Mouse (Mus musculus) kidney, adult 11 months (tissue): ENCODE measurements around the gene Rrp36.
A peak's percentile ranks its signal among the peaks of the same experiment; 100 is the strongest.

Experiments
- DNase-seq: peaks from one replicate; pipeline ENCODE4 v3.0.0; 2022

Gene Rrp36

GRCm38 (mm10) chr17:46673850-46674529 lies at the start of gene Rrp36:
TSS of gene Rrp36 (minus strand) at chr17:46674352.
- DNase-seq, result peak; percentile 92

- no peak for DNase-seq
These were observed 46.9 kb upstream of the Rrp36 start for GRCm38 (mm10) chr17:46721077-46721476.

GRCm38 (mm10) chr17:46714756-46715481 lies 40.8 kb upstream of the Rrp36 start:
- no peak for DNase-seq

DNA sequence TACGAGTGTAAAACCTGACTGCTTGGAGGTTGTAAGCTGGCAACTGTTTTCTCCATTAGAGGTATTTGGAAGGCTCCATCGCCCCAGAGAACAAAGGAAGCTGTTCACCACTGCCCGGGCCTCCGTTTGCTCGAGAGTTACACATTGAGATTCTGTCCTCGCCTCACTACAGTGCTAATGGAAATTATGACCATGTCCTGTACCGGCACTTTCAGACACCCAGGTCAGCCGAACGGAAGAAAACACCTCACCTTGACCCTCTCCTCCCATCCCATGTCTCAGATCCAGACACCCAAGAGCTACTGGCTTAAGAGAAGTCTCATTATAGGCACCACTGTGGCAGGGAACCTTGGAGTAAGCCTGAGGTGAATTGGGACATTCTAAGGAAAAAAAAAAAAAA lies 39.7 kb upstream of the Rrp36 start:
- DNase-seq, result no peak

- no peak for DNase-seq
These were observed 38.3 kb upstream of the Rrp36 start for GRCm38 (mm10) chr17:46712442-46712841.

- DNase-seq, result peak; percentile 27
These were observed 37.6 kb upstream of the Rrp36 start for GRCm38 (mm10) chr17:46711612-46712271.

DNA sequence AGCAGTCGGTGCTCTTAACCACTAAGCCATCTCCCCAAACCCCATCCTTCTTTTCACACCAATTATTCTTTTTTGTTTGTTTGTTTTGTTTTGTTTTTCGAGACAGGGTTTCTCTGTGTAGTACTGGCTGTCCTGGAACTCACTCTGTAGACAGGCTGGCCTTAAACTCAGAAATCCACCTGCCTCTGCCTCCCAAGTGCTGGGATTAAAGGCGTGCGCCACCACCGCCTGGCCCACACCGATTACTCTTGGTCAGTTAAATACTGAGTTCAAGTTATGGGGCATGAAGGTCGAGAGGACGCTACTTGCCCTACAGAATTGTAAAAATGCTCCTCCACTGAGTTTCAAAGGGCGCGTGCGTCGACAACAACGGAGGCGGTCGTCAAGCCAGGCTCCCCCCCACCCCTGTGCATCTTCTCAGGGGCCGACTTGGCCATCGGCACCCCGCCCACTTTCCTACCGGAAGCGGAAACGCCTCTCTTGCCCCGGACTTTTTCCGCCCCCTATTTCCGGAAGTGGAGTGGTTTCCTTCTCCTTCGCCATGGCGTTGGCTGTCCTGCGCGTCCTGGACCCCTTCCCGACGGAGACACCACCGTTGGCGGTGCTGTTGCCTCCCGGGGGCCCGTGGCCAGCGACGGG lies 36.9 kb upstream of the Rrp36 start, which contains the start of gene Pex6:
TSS of gene Pex6 (plus strand) at position 505 of the 639 bp plus-strand sequence.
- peak; percentile 91 for DNase-seq

- no peak for DNase-seq
These were observed 32.4 kb upstream of the Rrp36 start for GRCm38 (mm10) chr17:46706375-46707089.

DNA sequence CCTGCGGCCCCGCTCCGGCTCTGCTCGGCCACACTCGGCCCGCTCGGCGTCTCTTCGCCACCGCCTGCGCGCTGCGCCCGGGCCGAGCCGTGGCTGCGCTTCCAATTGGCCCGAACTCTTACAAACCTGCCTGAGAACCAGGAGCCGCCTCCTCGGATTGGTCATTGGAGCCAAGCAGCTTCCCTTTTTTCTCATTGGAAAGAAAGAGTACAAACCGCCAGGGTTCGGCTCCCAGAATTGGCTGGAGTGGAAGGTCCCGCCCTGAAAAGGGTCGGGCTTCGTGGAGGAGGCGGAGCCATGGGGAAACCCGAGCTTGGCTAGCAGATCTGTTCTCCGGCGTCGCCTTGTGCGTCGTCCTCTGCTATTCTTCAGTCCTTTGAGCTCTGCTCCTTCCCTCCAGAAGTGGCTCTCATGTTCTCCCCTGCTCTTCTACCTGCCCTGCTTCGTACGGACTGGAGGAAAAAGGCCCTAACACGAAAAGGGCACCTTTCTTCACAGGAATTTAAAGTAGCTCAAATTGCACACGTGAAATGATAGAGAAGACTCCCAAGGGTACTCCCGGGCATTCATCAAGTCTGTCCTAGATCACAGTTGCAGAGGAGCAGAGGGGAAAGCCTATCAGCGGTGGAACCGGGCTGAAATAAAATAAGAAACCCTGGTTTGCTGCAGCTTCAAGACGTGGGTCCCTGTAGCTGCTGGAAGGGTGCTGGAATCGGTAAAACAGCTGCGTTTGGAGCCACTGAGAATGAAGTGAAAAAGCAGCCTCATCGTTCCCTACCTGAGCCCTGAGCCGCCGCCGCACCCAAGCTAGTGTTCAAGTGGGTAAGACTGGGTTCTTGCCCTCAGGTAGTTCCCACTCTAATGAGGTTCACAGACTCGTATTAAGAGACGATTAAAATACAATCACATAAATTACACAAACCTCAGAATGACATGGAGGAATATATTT lies 31.0 kb upstream of the Rrp36 start, which contains the start of gene Ppp2r5d:
TSS of gene Ppp2r5d (minus strand) at position 225 of the 949 bp plus-strand sequence.
- DNase-seq, result peak; percentile 98

DNA sequence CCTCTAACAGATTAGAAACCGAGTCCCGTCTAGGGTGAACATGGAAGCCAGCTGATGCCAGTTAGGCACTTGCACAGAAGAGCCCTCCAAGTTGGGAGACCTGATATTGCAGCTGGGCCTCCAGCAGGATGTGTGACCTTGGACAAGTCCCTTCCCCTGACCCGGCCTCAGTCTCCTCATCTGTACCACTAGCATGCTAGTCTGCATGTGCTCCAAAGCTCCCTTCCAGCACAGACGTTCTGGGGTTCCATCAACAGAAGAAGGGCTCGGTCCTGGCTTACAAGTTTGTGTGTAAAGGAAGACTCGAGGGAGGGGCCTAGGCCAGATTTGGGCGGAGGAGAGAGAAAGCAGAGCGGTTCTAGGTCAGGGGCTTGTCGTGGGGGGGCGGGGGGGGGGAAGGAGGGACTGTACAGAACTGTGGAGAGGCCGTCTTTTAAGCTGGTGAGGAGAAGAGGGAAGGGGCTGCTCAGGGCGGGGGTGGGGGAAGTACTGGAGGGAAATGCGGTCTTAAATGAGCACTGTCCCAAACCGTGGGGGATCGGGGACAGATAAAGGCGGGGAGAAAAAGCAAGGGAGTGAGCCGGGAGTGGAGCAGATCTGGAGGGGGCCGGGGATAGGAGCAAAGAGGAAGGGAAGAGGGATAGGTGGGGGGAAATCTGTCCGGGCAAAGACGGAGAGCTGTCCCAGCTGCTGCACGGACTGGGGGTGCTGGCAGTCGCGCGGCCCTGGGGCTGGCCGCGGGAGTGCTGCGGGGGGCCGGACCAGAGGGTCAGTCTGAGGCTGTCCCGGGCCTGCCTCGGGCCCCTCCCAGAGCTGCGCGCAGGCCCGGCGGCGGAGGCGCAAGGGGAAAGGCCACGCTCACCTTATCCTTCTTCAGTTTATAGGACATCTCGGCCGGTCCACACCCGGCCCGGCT lies 30.1 kb upstream of the Rrp36 start:
- DNase-seq, result no peak

DNA sequence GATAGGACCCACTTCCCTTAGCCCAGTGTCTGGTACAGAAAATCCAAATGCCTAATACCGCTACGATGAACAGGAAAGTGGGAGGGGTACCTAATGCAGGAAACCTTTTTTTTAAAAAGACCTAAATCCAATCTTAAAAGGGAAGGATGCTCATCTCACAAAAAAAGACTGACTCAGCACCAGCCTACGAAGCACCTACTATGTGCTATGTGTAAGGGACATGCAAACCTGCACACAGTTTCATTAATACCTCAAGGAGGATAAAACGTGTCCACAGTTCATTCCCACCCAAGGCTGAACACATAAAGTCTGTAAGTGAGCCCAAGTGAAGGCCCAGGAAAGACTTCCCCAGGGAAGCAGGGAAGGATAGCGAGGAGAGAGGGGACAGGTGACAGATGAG lies 28.4 kb upstream of the Rrp36 start:
- DNase-seq, result no peak

DNA sequence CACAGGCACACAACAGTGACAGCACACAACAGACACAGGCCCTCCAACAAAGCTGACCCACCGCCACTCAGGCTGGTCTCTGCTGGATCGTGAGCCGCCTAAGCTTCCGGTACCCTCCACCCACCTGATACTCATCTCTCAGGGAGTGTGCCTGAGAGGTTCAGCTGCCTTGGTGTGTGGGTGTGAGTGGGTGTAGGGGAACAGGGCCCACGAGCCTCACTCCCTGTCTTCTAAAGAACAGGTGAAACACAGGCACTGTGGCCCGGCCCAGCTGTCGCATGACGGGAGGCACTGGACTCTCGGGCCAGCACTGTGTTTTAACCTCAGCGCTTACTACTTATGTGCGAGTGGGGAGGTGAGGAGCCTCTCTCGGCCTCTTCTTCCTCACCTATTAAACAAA lies 27.9 kb upstream of the Rrp36 start:
- no peak for DNase-seq

GRCm38 (mm10) chr17:46701489-46701888 lies 27.3 kb upstream of the Rrp36 start:
- DNase-seq, result no peak

DNA sequence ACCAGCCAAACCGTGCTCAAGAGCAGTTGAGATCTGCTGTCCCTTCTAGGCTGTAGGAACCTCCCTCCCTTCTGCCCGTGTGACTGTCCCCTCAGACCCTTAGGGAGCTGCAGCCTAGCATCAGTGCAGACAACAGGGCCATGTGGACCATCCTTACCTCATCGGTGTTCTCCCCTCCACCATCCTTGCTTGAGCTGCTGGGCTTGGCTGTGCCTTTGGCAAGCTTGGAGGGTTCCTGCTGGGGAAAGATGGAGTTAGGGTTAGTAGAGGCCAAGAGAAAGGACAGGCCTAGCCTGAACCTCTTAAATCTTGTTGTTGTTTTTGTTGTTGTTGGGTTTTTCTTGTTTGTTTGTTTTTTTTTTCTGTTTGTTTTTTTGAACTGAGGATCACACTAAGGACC lies 25.8 kb upstream of the Rrp36 start:
- DNase-seq, result no peak

- no peak for DNase-seq
These were observed 25.1 kb upstream of the Rrp36 start for GRCm38 (mm10) chr17:46699245-46699644.

GRCm38 (mm10) chr17:46698515-46698914 lies 24.4 kb upstream of the Rrp36 start:
- DNase-seq, result no peak

DNA sequence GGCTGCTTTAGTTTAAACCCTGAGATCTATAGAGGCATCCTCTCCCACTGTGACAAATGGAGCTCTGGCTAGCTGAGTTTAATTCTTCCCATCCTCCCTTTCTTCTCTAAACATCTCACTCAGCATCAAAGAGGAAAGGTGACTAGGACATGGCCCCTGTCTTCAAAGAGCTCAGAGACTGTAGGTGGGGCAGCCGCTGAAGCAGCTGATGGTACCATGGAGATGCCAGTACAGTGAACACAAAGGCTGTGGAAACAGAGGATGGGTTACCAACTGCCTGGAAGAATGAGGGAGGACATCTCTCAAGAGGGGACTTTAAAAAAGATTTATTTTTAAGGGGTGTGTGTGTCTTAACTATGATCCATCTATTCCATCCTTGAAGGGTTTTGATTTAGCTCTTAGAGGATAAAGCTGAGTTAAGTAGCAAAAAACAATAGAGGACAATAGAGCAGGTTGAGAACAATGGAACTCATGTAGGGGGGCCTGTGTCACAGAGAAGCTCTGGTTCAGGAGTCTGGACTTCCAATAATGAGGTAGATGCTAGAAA lies 20.4 kb upstream of the Rrp36 start:
- DNase-seq, result no peak

DNA sequence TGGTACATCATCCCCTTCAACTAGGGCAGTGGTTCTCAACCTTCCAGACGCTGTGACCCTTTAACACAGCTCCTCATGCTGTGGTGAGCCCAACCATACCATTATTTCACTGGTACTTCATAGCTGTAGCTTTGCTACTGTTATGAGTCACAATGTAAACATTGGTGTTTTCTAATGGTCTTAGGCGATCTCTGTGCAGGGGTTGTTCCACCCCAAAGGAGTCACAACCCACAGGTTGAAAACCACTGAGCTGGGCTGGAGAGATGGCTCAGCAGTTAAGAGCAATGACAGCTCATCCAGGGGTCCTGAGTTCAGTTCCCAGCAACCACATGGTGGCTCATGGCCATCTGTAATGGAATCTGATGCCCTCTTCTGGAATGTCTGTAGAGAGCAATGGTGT lies 17.2 kb upstream of the Rrp36 start:
- DNase-seq, result no peak

DNA sequence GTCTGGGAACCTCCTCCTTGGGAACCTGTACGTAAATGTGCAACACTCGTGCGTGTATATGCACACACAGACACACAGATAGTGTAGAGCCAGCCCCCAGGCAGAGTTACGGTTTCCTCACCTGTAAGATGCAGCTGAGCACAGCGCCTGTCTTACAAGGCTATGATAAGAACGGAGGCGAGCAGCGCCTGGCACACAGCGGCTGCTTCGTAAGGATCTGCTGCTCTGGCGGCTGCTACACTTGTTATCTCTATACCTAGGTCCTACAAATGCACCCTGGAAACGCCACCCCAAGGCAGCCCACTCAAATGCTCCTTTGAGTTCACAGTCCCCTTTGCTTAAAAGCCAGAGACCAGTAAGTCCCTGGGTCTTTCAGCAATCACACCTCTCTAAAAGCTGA lies 16.5 kb upstream of the Rrp36 start:
- DNase-seq, result no peak

GRCm38 (mm10) chr17:46685913-46686312 lies 11.8 kb upstream of the Rrp36 start:
- no peak for DNase-seq
